Mouse (Mus musculus): ENCODE results near the gene Fam43b.
"Not testable (repeated sequence)": the region's sequence is repeated elsewhere in the genome, so short reads cannot be mapped to it uniquely, and the experiment has no call there.

GRCm38 (mm10) chr4:138425604-138426003 is 29.3 kb upstream of the Fam43b start:
- TF ChIP-seq POLR2A, CTCF (IDR thresholded peaks at IDR 0.05; ENCODE audit: extremely low read depth, insufficient read depth, low read length): not testable (repeated sequence)

Measured in cortical plate, adult 2 months (tissue).